Mouse (Mus musculus) E14TG2a.4 (cell line): Measurements from ENCODE around the gene Ctso.

ENCODE experiments used
- CTCF ChIP-seq: conservative IDR thresholded peaks from 2 replicates; pipeline ENCODE4 v1.5.1; 2014; ENCODE audit warnings: low read length
- NANOG ChIP-seq: IDR thresholded peaks from 2 replicates; pipeline ENCODE4 v1.6.1; 2014; ENCODE audit warnings: borderline replicate concordance, low read length, mixed read lengths
- POU5F1 ChIP-seq: IDR thresholded peaks from 2 replicates; pipeline ENCODE4 v1.6.1; 2014; ENCODE audit warnings: low read length, borderline replicate concordance

DNA sequence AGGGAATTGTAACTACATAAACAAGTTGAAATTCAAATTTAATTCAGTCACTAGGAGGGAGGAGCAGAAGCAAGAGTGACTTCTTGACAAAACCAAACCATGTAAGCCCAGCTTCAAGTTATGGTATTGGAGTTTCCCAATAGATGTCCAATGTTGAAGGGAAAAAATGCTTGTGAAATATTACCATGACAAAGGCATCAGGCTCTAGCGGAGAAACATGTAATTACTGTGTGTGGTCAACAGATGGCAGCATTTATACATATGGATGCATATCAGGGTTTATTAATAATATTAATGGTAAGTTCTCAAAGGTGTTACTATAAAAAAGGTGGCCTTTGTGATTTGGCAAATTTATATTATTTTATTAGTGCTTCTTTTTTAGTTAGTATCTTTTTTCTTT is 63.6 kb downstream of the Ctso start:
- TF ChIP-seq CTCF (peak; percentile 69), NANOG (no peak), POU5F1 (peak; percentile 24; the same call in 1 of the 2 replicates)
